Mouse (Mus musculus): ENCODE results near the gene Klrg2. TPM values are rescaled to one million over a fixed set of nuclear protein-coding genes. Genes with fewer than 3 reads are reported as not detected.
"Not testable (repeated sequence)": the region's sequence is repeated elsewhere in the genome, so short reads cannot be mapped to it uniquely, and the experiment has no call there.

The Klrg2 gene
- total RNA-seq (2015) (0.05 and 0.22 TPM in 2 replicates), total RNA-seq (2017) (not detected in 2 replicates)

- ATAC-seq (replicated peaks; ENCODE audit: poor library complexity): peak; percentile 43
Observed at GRCm38 (mm10) chr6:38636852-38637618, at the start of gene Klrg2. Gene Klrg2 (minus strand): TSS chr6:38637242.

- ATAC-seq (replicated peaks; ENCODE audit: poor library complexity): no peak
Observed at GRCm38 (mm10) chr6:38682532-38682931, 45.5 kb upstream of the Klrg2 start.

- ATAC-seq (replicated peaks; ENCODE audit: poor library complexity): peak; percentile 45; the same call in 1 of the 2 replicates
Observed at GRCm38 (mm10) chr6:38677629-38678028, 40.6 kb upstream of the Klrg2 start.

GRCm38 (mm10) chr6:38676723-38677122 lies 39.7 kb upstream of the Klrg2 start:
- ATAC-seq (replicated peaks; ENCODE audit: poor library complexity): no peak

- ATAC-seq (replicated peaks; ENCODE audit: poor library complexity): peak; percentile 35; the same call in 1 of the 2 replicates
Observed at GRCm38 (mm10) chr6:38676217-38676616, 39.2 kb upstream of the Klrg2 start.

GRCm38 (mm10) chr6:38672011-38672410 lies 35.0 kb upstream of the Klrg2 start:
- no peak for ATAC-seq (replicated peaks; ENCODE audit: poor library complexity)

GRCm38 (mm10) chr6:38671270-38671669 lies 34.2 kb upstream of the Klrg2 start:
- peak; percentile 51 for ATAC-seq (replicated peaks; ENCODE audit: poor library complexity)

- ATAC-seq (replicated peaks; ENCODE audit: poor library complexity): not testable (repeated sequence)
Observed at GRCm38 (mm10) chr6:38670488-38670887, 33.4 kb upstream of the Klrg2 start.

- ATAC-seq (replicated peaks; ENCODE audit: poor library complexity): peak; percentile 82
Observed at GRCm38 (mm10) chr6:38669580-38669979, 32.5 kb upstream of the Klrg2 start.

- peak; percentile 46; the same call in 1 of the 2 replicates for ATAC-seq (replicated peaks; ENCODE audit: poor library complexity)
Observed at GRCm38 (mm10) chr6:38662714-38663615, 25.9 kb upstream of the Klrg2 start, which contains the start of gene Clec2l. Gene Clec2l (plus strand): TSS chr6:38663069.

GRCm38 (mm10) chr6:38661626-38662025 lies 24.6 kb upstream of the Klrg2 start:
- ATAC-seq (replicated peaks; ENCODE audit: poor library complexity): no peak

GRCm38 (mm10) chr6:38650263-38650937 lies 13.4 kb upstream of the Klrg2 start:
- peak; percentile 98 for ATAC-seq (replicated peaks; ENCODE audit: poor library complexity)

GRCm38 (mm10) chr6:38649545-38649944 lies 12.5 kb upstream of the Klrg2 start:
- ATAC-seq (replicated peaks; ENCODE audit: poor library complexity): peak; percentile 66

- no peak for ATAC-seq (replicated peaks; ENCODE audit: poor library complexity)
Observed at GRCm38 (mm10) chr6:38643039-38643438, 6.0 kb upstream of the Klrg2 start.

- ATAC-seq (replicated peaks; ENCODE audit: poor library complexity): no peak
Observed at GRCm38 (mm10) chr6:38642593-38642992, 5.6 kb upstream of the Klrg2 start.

- ATAC-seq (replicated peaks; ENCODE audit: poor library complexity): peak; percentile 68
Observed at GRCm38 (mm10) chr6:38641645-38642044, 4.6 kb upstream of the Klrg2 start.

GRCm38 (mm10) chr6:38641228-38641627 lies 4.2 kb upstream of the Klrg2 start:
- ATAC-seq (replicated peaks; ENCODE audit: poor library complexity): peak; percentile 59

- no peak for ATAC-seq (replicated peaks; ENCODE audit: poor library complexity)
Observed at GRCm38 (mm10) chr6:38640401-38640800, 3.4 kb upstream of the Klrg2 start.

GRCm38 (mm10) chr6:38635941-38636851 lies 846 bp downstream of the Klrg2 start:
- ATAC-seq (replicated peaks; ENCODE audit: poor library complexity): no peak

- no peak for ATAC-seq (replicated peaks; ENCODE audit: poor library complexity)
Observed at GRCm38 (mm10) chr6:38634461-38634860, 2.6 kb downstream of the Klrg2 start.
